Mouse (Mus musculus) megakaryocyte, embryonic 14.5 days (primary cell): ENCODE measurements around the gene Samd7.

ENCODE experiments used
- FLI1 ChIP-seq: IDR thresholded peaks from 2 replicates; pipeline ENCODE4 v1.6.1; 2012; ENCODE audit warnings: low read length, inconsistent platforms, mixed read lengths
- GATA1 ChIP-seq: IDR thresholded peaks from 3 replicates; pipeline ENCODE4 v1.6.1; 2012; ENCODE audit warnings: mixed read lengths, low read length, inconsistent platforms, borderline replicate concordance

DNA sequence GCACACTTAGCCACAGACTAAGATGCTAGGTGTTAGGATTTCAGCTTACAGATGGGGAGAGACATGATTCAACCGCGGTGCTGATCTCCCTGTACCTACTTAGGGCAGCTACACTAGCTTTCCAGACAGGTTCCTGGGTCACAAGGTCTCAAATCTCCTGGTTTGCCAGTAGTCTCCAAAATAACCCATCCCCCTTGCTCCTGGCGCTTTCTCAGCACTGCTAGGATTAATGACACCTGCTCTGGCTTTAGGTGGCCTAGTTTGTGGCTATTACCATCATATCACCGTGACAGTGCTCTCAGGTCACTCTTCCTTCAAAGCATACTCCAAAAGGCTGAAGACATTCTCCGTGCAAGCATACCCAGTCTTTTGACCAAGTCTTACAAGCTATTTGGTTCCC, 17.0 kb upstream of the Samd7 start:
- TF ChIP-seq GATA1 (no peak), FLI1 (no peak)
